Mouse (Mus musculus) lung, adult 18-20 months (tissue): ENCODE measurements at regions not wholly inside any gene's neighbourhood (a gene's known extent, or its start where the extent isn't known, plus 50 kb on each side); places are given as distances from the start of the nearest gene placed in this dataset.
A peak's percentile ranks its signal among the peaks of the same experiment; 100 is the strongest.

Experiments used
- DNase-seq, 2 experiments: peaks; one replicate each; pipeline ENCODE4 v3.0.0; 2022; ENCODE audit warnings: mixed read lengths in 2 of 2

- peak; percentile 24 to 31 for DNase-seq
Measured at GRCm38 (mm10) chr2:52804106-52804825, 53.4 kb upstream of the Fmnl2 start.

- DNase-seq, result no peak
Measured at GRCm38 (mm10) chr2:52804826-52805149, 52.9 kb upstream of the Fmnl2 start.

- no peak for DNase-seq
Measured at GRCm38 (mm10) chr2:52807826-52808225, 49.8 kb upstream of the Fmnl2 start.
